Mouse (Mus musculus) thymus, adult 2 months (tissue): ENCODE results near the gene Bglap3. TPM values are rescaled to one million over a fixed set of nuclear protein-coding genes. Genes with fewer than 3 reads are reported as not detected.

ENCODE experiments used
- DNase-seq: peaks from one replicate; pipeline ENCODE4 v3.0.0; 2021
- H3K27ac ChIP-seq: fragments of 200-500 bp; 2 replicates; pipeline ENCODE4 v1.5.1; 2012; ENCODE audit warnings: low read length, control low read depth; ENCODE audit not compliant: control insufficient read depth, insufficient read depth
- H3K27me3 ChIP-seq: fragments of 200-500 bp; 2 replicates; pipeline ENCODE4 v1.6.1; 2012; ENCODE audit warnings: mild to moderate bottlenecking, low read length, moderate library complexity, mixed read lengths; ENCODE audit not compliant: control insufficient read depth, insufficient read depth
- H3K36me3 ChIP-seq: fragments of 200-500 bp; 2 replicates; pipeline ENCODE4 v1.6.1; 2012; ENCODE audit warnings: mild to moderate bottlenecking, low read length, moderate library complexity; ENCODE audit not compliant: control insufficient read depth, insufficient read depth
- H3K4me1 ChIP-seq: fragments of 200-500 bp; replicated peaks from 2 replicates; pipeline ENCODE4 v1.6.1; 2012; ENCODE audit warnings: low read length; ENCODE audit not compliant: control insufficient read depth, insufficient read depth
- H3K4me3 ChIP-seq: fragments of 200-500 bp; 2 replicates; pipeline ENCODE4 v1.5.1; 2012; ENCODE audit warnings: mild to moderate bottlenecking, low read length, control low read depth, moderate library complexity; ENCODE audit not compliant: control insufficient read depth, insufficient read depth
- CTCF ChIP-seq: fragments of 200-500 bp; IDR thresholded peaks from 2 replicates; pipeline ENCODE4 v1.5.1; 2012; ENCODE audit warnings: mild to moderate bottlenecking, control low read depth, low read length, moderate library complexity, borderline replicate concordance; ENCODE audit not compliant: control insufficient read depth, poor library complexity, insufficient read depth; ENCODE audit errors: extremely low read depth
- POLR2A ChIP-seq: fragments of 200-500 bp; IDR thresholded peaks from 2 replicates; pipeline ENCODE4 v1.6.1; 2012; ENCODE audit warnings: mild to moderate bottlenecking, low read length, control low read depth, moderate library complexity; ENCODE audit not compliant: control insufficient read depth, poor library complexity, insufficient read depth; ENCODE audit errors: extremely low read depth
- WGBS: fragments of 180-500 bp; shearing (Covaris S2); methylation state at CpG from one replicate; pipeline ENCODE4 v1.1.7; 2018; 5-methylcytosine and 5-hydroxymethylcytosine counted together
- polyA plus RNA-seq: library from polyadenylated mRNA; depleted of rRNA; stranded (reverse); fragments of >200 nt; gene quantifications from 2 replicates; pipeline ENCODE4 v1.2.3, GENCODE M21; 2012

Bglap3 gene
- polyA plus RNA-seq, 1 experiment, result 2.6 TPM

DNA sequence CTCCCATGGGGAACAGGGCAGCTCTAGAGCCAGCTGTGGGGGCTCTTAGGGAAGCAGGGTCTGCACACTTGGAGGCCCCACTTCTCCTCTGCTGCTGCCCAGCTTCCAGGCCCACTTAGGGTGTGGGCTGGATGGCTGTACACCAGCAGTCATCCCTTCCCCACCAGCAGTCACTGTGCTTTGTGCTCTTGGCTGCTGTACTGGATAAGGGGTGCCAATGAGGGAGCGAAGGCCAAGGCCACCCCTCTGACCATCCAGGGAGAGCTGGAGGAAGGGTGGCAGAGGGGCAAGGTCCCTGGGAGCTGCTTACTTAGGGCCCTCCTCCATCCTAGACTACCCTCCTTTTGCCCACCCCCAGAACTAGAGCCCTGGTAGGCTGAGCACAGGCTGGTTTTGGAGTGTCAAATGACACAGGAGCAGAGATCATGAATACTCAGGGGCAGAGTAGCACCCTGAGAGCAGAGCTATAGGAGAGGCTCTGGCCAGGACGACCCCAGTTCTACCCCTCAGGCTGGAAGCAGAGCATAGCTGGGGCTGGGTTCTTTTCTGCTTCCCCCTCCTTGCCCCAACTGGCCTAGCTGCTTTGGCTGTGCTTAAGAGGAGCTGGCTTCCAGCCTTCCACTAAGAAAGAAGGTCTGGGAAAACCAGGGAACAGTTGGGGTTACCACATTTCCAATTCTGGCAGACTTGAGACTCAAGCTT, 10.8 kb downstream of the Bglap3 start:
- DNase-seq, result no peak
- H3K36me3 ChIP-seq, result peaks cover 28% of the 10 kb centered on the region
- TF ChIP-seq POLR2A, result no peak
- no peak for TF ChIP-seq CTCF
- H3K4me1 ChIP-seq, result peaks cover 25% of the 10 kb centered on the region
- H3K4me3 ChIP-seq, result no peak overlapping the region
- no peaks in the 10 kb centered on the region for H3K27me3 ChIP-seq
- H3K27ac ChIP-seq, result no peak overlapping the region
- WGBS, result 98% methylated on average over 2 of the region's 2 CpGs

DNA sequence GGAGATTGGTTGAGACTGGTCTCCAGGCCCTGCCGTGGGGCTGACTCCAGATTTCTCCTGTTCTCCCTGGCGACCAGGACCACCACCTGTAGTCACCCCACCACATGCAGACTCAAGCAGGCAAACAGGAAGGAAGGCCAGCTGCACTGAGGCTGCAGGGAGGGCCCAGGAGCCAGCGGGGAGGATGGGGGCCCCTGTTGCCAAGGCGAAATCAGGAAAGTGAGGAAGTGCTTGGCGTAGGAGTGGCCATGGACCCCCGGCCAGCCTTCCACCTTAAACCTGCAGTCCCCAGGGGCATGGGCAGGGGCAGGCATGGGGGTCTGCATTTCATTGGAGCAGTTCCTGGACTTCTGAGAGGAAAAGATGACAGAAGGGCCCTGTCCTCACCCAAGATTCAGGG, 11.4 kb downstream of the Bglap3 start:
- WGBS, result 22% methylated on average over 6 of the region's 6 CpGs
- no peak for TF ChIP-seq POLR2A
- TF ChIP-seq CTCF, result no peak
- Histone ChIP-seq H3K27me3 (no peaks in the 10 kb centered on the region), H3K36me3 (peaks cover 34% of the 10 kb centered on the region), H3K4me1 (peaks cover 24% of the 10 kb centered on the region), H3K27ac (no peak overlapping the region), H3K4me3 (no peak overlapping the region)
- peak; percentile 17 for DNase-seq

DNA sequence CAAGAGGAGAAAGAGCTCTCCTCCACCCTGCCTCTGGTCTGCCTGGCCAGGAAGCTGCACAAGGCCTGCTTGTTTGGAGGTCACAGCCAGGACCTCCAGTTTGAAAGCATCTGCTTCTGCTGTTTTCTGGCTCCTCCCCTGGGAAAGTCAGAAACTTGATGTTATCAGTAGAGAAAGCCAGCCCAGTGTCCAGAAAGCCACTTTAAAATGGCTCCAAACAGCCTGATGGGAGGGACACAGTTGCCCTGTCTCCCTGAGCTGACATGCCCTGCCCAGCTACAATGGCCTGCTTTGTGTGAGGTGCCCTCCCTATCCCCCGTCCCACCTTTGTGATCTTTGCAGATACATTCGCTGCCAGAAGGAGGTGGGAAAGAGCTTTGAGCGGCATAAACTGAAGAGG, 12.6 kb downstream of the Bglap3 start:
- Histone ChIP-seq H3K4me3 (no peak overlapping the region), H3K27ac (no peak overlapping the region), H3K27me3 (no peaks in the 10 kb centered on the region), H3K36me3 (peaks cover 46% of the 10 kb centered on the region), H3K4me1 (peaks cover 18% of the 10 kb centered on the region)
- TF ChIP-seq POLR2A (no peak), CTCF (no peak)
- 69% methylated on average over 3 of the region's 3 CpGs for WGBS
- no peak for DNase-seq

DNA sequence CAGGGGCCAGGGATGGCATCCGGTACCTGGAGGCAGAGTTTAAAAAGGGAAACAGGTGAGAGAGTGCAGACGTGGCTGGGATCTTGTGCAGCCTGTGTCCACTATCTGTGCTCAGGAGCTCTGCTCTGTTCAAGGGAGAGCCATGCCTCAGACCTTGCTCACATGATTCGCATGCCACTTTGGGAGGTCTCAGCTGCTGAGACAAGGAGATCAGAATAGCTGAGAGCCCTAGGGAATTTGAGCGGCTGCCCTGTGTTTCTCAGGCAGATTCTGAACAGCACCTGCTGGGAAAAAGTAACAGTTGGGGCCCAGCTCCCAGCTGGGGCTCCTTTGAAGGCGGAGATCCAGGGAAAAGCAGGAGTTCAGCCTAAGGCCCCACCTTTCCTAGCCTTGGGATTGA, 13.0 kb downstream of the Bglap3 start:
- peaks cover 18% of the 10 kb centered on the region for H3K4me1 ChIP-seq
- WGBS, result 92% methylated on average over 5 of the region's 5 CpGs
- TF ChIP-seq CTCF (no peak), POLR2A (no peak)
- no peaks in the 10 kb centered on the region for H3K27me3 ChIP-seq
- no peak overlapping the region for H3K4me3 ChIP-seq
- DNase-seq, result no peak
- H3K27ac ChIP-seq, result no peak overlapping the region
- peaks cover 50% of the 10 kb centered on the region for H3K36me3 ChIP-seq

DNA sequence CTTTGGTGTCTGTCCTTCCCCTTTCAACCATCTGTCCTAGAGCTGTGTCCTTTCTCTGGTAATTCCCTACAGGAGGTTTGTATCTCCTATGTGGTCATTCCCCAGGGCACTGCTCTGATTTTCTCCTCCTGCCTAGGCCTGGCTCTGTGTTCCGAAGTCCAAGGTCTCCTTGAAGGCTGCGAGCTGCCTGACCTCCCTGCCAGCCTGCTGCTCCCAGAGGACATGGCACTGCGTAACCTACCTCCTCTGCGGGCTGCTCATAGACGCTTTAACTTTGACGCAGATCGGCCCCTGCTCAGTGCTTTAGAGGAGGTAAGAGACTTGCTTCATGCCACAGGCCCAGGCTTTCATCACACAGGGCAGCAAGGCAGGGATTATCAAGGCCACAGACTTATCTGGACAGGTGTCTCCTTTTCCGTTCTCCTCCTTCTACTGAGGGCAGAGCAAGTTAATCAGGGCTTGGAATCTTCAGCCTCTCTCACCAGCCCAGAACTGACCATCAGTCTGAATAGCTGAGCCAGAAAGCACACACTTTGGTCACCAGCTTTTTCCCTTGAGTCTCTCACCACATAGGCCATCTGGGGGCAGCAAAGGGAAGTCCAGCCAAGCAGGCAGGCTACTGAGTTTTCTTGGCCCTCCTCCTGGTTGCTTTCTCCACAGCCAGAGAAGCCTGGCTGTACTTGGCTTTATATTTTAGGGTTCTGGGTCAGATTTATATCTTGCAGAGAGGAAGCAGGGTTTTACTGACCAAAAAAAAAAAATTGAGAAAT, 18.0 kb downstream of the Bglap3 start:
- TF ChIP-seq CTCF, result no peak
- TF ChIP-seq POLR2A, result no peak
- H3K27me3 ChIP-seq, result no peaks in the 10 kb centered on the region
- 99% methylated on average over 8 of the region's 8 CpGs for WGBS
- no peak for DNase-seq
- H3K36me3 ChIP-seq, result peaks cover 95% of the 10 kb centered on the region
- no peaks in the 10 kb centered on the region for H3K4me1 ChIP-seq
- no peak overlapping the region for H3K4me3 ChIP-seq
- no peak overlapping the region for H3K27ac ChIP-seq

DNA sequence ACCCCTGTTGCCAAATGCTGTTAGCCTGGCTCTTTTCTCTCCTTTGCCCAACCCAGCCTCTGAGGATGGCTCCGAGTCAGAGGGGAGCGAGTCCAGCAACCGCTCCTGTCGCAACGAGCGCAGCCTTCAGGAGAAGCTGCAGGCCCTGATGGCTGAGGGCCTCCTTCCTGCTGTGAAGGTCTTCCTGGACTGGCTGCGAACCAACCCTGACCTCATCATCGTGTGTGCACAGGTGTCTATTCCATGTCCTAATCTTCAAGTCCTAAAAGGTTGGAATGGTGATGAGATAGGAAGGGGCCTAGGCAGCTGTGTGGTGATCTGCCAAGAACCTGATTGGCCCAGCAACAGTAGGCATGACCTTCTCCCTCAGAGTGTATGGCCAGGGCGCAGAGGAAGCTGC, 19.6 kb downstream of the Bglap3 start:
- Histone ChIP-seq H3K4me3 (no peak overlapping the region), H3K4me1 (no peaks in the 10 kb centered on the region), H3K27ac (no peak overlapping the region), H3K36me3 (peaks cover 97% of the 10 kb centered on the region), H3K27me3 (no peaks in the 10 kb centered on the region)
- TF ChIP-seq CTCF (no peak), POLR2A (no peak)
- WGBS, result 97% methylated on average over 9 of the region's 9 CpGs
- DNase-seq, result no peak
